Mouse (Mus musculus): ENCODE measurements around the gene Mpp5. TPM values are rescaled to one million over a fixed set of nuclear protein-coding genes. Genes with fewer than 3 reads are reported as not detected.

Gene Mpp5
- polyA plus RNA-seq, 1 experiment from 2014 or later: 15.9 TPM

DNA sequence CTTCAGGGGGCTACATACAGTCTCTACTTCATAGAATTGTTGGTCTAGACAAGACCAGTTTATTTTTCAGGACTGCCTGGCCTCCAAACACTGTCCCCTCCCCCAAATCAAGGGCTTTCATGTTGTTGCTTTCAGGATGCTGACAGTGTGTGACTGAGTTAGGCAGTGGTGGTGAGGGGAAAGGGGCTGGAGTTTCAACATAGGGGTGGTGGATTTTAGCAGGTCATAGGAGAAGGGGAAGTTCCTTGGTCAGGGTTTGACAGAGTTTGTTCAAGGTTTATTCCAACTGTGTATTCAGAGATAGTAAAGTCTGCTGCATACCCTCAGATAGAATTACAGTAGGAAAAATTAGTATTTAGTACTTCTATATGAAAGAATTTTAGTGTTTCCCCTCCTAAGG, 53.1 kb downstream of the Mpp5 start:
- Histone ChIP-seq H3K4me3 (ENCODE audit: low read length) (no peak overlapping the region), H3K27ac (ENCODE audit: low read depth, low read length) (no peak overlapping the region), H3K36me3 (ENCODE audit: control insufficient read depth, insufficient read depth, low read length) (no peaks in the 10 kb centered on the region), H3K27me3 (replicated peaks; ENCODE audit: control insufficient read depth, insufficient read depth, low read length) (no peaks in the 10 kb centered on the region), H3K9ac (ENCODE audit: low read depth, low read length) (no peak overlapping the region), H3K9me3 (ENCODE audit: control insufficient read depth, low read length) (no peaks in the 10 kb centered on the region), H3K4me2 (ENCODE audit: low read length) (no peak overlapping the region), H3K4me1 (ENCODE audit: control insufficient read depth, insufficient read depth, low read depth, low read length) (no peaks in the 10 kb centered on the region)
- no peak for ATAC-seq

DNA sequence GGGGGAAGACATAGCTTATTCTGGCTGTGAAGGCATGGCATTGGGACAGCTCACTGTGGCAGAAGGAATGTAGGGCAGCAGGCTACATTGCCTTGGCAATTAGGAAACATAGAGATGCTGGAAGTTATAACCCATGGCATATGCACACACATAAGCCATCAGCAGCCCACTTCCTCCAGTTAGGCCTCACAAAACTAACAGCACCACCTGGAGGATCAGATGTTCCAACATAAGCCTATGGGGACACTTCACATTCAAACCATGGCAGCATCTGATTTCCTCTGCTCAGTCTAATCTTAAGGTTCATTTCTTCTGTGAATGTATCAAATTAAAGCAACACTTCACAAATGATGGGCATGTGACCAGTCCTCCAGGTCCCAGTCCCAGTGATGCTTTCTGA, 65.7 kb downstream of the Mpp5 start:
- H3K4me2 ChIP-seq (ENCODE audit: low read length): no peak overlapping the region
- H3K4me1 ChIP-seq (ENCODE audit: control insufficient read depth, insufficient read depth, low read depth, low read length): no peaks in the 10 kb centered on the region
- H3K27ac ChIP-seq (ENCODE audit: low read depth, low read length): no peak overlapping the region
- no peaks in the 10 kb centered on the region for H3K36me3 ChIP-seq (ENCODE audit: control insufficient read depth, insufficient read depth, low read length)
- no peak overlapping the region for H3K4me3 ChIP-seq (ENCODE audit: low read length)
- no peak for ATAC-seq
- no peaks in the 10 kb centered on the region for H3K9me3 ChIP-seq (ENCODE audit: control insufficient read depth, low read length)
- H3K9ac ChIP-seq (ENCODE audit: low read depth, low read length): no peak overlapping the region
- H3K27me3 ChIP-seq (replicated peaks; ENCODE audit: control insufficient read depth, insufficient read depth, low read length): no peaks in the 10 kb centered on the region

DNA sequence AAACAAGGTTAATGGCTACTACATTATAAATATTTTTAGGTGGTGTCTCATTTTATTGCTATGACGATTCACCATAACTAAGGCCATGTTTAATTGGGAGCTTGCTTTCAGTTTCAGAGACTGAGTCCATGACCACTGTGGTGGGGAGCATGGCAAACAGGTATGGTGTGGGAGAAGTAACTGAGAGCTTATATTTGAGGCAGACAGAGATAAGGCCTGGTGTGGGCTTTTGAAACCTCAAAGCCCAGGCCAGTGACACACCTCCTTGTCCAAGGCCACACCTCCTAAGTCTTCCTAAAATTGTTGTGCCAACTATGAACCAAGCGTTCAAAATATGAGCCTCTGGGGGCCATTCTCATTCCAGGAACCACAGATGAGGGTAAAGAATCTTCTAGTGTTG, 85.8 kb downstream of the Mpp5 start:
- H3K4me2 ChIP-seq (ENCODE audit: low read length): no peak overlapping the region
- no peak for ATAC-seq
- WGBS: 96% methylated on average over 2 of the region's 2 CpGs
- no peak overlapping the region for H3K9ac ChIP-seq (ENCODE audit: low read depth, low read length)
- no peaks in the 10 kb centered on the region for H3K9me3 ChIP-seq (ENCODE audit: control insufficient read depth, low read length)
- H3K4me3 ChIP-seq (ENCODE audit: low read length): no peak overlapping the region
- no peaks in the 10 kb centered on the region for H3K4me1 ChIP-seq (ENCODE audit: control insufficient read depth, insufficient read depth, low read depth, low read length)
- H3K27me3 ChIP-seq (replicated peaks; ENCODE audit: control insufficient read depth, insufficient read depth, low read length): no peaks in the 10 kb centered on the region
- no peak overlapping the region for H3K27ac ChIP-seq (ENCODE audit: low read depth, low read length)
- H3K36me3 ChIP-seq (ENCODE audit: control insufficient read depth, insufficient read depth, low read length): peaks cover 5% of the 10 kb centered on the region

DNA sequence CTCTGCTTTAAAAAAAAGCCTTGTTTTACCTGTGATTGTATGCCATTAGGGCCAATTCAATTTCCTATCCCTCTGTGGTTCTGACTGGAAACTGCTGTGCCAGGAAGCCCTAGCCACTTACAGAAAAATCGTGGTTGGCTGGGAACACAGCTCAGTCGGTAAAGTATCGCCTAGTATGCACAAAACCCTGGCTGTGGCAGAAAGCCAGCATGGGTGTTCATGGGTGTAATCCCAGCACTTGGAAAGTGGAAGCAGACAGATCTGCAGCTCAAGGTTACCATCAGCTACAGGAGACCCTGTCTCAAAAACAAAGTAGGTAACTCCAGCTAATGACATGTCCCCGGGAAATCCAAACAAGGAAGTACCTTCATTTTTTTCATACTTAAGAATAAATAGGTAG, 91.2 kb downstream of the Mpp5 start:
- H3K4me3 ChIP-seq (ENCODE audit: low read length): no peak overlapping the region
- no peak for ATAC-seq
- no peak overlapping the region for H3K27ac ChIP-seq (ENCODE audit: low read depth, low read length)
- no peaks in the 10 kb centered on the region for H3K27me3 ChIP-seq (replicated peaks; ENCODE audit: control insufficient read depth, insufficient read depth, low read length)
- H3K9me3 ChIP-seq (ENCODE audit: control insufficient read depth, low read length): no peaks in the 10 kb centered on the region
- H3K4me2 ChIP-seq (ENCODE audit: low read length): no peak overlapping the region
- peaks cover 20% of the 10 kb centered on the region for H3K36me3 ChIP-seq (ENCODE audit: control insufficient read depth, insufficient read depth, low read length)
- no peaks in the 10 kb centered on the region for H3K4me1 ChIP-seq (ENCODE audit: control insufficient read depth, insufficient read depth, low read depth, low read length)
- no peak overlapping the region for H3K9ac ChIP-seq (ENCODE audit: low read depth, low read length)
- 81% methylated on average over 4 of the region's 4 CpGs for WGBS

DNA sequence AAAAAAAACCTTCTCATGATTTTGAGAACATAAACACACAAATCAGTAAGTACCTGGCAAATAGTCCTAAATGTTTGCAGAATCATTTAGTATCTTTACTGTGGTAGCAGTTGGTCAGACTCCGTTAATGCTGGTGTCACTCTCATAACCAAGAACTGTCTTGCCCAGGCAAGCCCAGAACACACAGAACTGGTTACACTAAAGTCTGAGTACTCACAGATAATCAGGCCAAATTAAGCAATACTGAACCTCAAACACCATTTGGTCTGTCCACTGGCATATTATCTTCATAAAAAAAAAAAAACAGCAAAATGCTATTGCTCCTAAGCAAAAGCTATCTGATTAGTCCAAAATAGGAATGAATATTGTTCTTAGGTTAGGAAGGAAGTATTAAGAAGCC, 93.7 kb downstream of the Mpp5 start:
- no peak overlapping the region for H3K27ac ChIP-seq (ENCODE audit: low read depth, low read length)
- no peaks in the 10 kb centered on the region for H3K27me3 ChIP-seq (replicated peaks; ENCODE audit: control insufficient read depth, insufficient read depth, low read length)
- H3K4me1 ChIP-seq (ENCODE audit: control insufficient read depth, insufficient read depth, low read depth, low read length): no peaks in the 10 kb centered on the region
- H3K4me2 ChIP-seq (ENCODE audit: low read length): no peak overlapping the region
- H3K9ac ChIP-seq (ENCODE audit: low read depth, low read length): no peak overlapping the region
- H3K4me3 ChIP-seq (ENCODE audit: low read length): no peak overlapping the region
- H3K36me3 ChIP-seq (ENCODE audit: control insufficient read depth, insufficient read depth, low read length): peaks cover 20% of the 10 kb centered on the region
- 92% methylated on average over 1 of the region's 1 CpGs for WGBS
- no peak for ATAC-seq
- H3K9me3 ChIP-seq (ENCODE audit: control insufficient read depth, low read length): no peaks in the 10 kb centered on the region

DNA sequence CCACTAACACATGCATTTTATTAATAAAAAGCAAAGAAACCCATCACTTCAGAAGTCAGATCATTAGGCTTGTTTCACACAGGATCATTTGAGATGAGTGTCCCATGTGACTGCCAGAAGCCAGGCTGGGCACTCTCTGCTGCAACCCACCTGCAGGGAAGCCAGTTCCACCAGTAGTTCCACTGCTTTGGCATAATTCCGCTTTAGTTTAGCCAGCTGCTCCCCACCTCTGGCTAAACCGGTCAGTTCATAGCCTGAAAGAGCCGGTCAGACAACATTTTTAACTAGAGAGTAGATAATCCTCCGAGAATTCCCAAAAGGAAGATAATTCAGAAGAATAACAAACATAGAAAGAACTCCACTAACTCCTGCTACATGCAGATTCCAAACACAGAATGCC, 99.5 kb downstream of the Mpp5 start:
- H3K4me3 ChIP-seq (ENCODE audit: low read length): no peak overlapping the region
- ATAC-seq: no peak
- no peaks in the 10 kb centered on the region for H3K9me3 ChIP-seq (ENCODE audit: control insufficient read depth, low read length)
- 93% methylated on average over 4 of the region's 4 CpGs for WGBS
- no peaks in the 10 kb centered on the region for H3K4me1 ChIP-seq (ENCODE audit: control insufficient read depth, insufficient read depth, low read depth, low read length)
- no peak overlapping the region for H3K9ac ChIP-seq (ENCODE audit: low read depth, low read length)
- no peak overlapping the region for H3K4me2 ChIP-seq (ENCODE audit: low read length)
- no peaks in the 10 kb centered on the region for H3K27me3 ChIP-seq (replicated peaks; ENCODE audit: control insufficient read depth, insufficient read depth, low read length)
- H3K27ac ChIP-seq (ENCODE audit: low read depth, low read length): no peak overlapping the region
- peaks cover 27% of the 10 kb centered on the region for H3K36me3 ChIP-seq (ENCODE audit: control insufficient read depth, insufficient read depth, low read length)

DNA sequence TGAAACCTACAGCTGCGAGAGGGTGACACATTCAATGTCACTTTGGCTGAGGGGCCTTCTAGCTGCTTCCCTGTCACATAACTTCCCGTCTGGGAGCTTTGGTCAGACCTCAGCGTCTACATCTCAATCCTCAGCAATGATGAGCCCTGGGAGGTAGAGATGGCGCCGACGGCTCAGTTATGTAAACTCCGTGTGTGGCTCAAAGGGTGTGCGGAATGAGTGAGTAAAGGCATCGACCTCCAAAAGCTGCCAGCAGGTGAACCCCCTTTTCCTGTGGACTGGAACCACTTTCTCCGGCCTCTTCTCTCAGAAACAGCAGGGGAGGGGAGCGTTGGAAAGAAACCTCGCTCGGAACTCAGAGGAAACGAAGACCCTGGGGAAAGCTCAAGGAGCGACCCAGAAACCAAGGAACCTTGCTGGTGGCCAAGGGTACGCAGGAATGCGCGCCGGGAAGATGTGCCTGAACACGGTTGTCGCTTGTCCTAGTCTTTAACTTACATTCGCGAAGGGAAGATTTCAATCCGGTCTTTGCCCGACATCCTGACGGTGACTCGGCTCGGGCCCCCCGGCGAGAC, 112.3 kb downstream of the Mpp5 start:
- no peaks in the 10 kb centered on the region for H3K36me3 ChIP-seq (ENCODE audit: control insufficient read depth, insufficient read depth, low read length)
- H3K4me1 ChIP-seq (ENCODE audit: control insufficient read depth, insufficient read depth, low read depth, low read length): peaks cover 17% of the 10 kb centered on the region
- no peaks in the 10 kb centered on the region for H3K9me3 ChIP-seq (ENCODE audit: control insufficient read depth, low read length)
- peak overlapping the region; percentile 85 for H3K4me2 ChIP-seq (ENCODE audit: low read length)
- peak; percentile 50; the same call in 1 of the 2 replicates for ATAC-seq
- H3K9ac ChIP-seq (ENCODE audit: low read depth, low read length): peak overlapping the region; percentile 73
- under 1% methylated on average over 30 of the region's 30 CpGs for WGBS
- peak overlapping the region; percentile 72 for H3K27ac ChIP-seq (ENCODE audit: low read depth, low read length)
- H3K4me3 ChIP-seq (ENCODE audit: low read length): peak overlapping the region; percentile 91
- no peaks in the 10 kb centered on the region for H3K27me3 ChIP-seq (replicated peaks; ENCODE audit: control insufficient read depth, insufficient read depth, low read length)

DNA sequence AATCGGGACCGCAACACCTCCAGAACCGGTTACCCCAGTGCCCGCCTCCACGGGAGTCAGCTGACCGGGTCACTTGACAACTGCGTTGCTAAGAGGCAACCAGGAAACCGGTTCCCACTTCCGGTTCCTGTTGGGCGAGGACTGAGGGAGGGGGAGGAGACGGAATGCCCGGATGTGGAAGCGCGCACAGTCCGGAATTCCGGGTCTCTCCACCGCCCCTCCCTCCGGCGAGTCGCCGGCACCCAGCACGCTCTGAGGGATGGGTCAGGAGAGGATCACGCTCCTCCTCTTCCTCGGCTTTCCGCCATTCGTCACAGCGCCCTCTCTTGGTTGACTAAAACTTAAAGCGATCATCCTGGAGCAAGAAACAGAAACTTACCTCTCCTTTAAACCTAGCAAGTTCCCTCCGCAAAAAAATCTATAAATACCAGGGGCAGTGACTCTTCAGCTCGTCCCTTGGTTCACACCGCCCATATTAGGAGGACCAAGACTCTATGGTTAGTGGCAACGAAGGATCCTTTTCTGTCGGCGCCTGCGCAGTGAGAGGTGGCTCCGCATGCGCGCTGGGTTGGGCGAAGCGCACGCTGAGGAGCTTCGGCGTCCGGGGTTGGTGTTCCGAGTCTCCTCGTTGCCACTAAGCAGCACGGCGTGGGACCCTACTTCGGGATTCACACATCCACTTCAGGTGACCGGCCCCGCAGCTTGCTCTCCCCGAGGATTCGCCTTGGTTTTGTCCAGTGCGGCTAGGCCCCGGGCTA, 113.0 kb downstream of the Mpp5 start, which contains the start of the genes Atp6v1d and Eif2s1:
Atp6v1d (minus strand) TSS at position 143 of the 758 bp plus-strand sequence.
Eif2s1 (plus strand) TSS at position 324 of the 758 bp plus-strand sequence.
- WGBS: under 1% methylated on average over 55 of the region's 55 CpGs
- ATAC-seq: peak; percentile 100

DNA sequence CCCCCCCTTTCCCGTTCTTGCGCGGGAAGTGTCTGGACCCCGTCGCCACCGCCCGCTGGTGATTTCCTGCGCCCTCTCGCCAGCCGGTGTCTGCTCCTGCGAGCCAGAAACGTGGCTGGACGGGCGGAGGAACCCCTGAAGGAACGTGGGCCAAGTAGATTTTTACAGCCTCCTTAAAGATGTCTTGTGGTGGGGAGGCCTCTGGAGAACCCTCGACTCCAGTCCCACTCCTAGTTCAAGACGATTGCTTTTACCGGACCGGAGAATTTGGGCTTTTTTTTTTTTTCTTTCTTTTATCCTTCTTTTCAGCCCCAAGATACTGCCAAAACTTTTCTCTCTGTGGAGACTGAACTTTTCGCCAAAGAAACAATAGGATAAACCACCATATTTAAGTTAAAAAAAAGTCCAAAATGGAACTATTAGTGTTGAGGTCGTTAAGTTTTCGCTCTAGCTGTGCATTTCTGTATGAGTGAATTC, 113.6 kb downstream of the Mpp5 start:
- peak overlapping the region; percentile 89 for H3K27ac ChIP-seq (ENCODE audit: low read depth, low read length)
- ATAC-seq: no peak
- peak overlapping the region; percentile 91 for H3K4me3 ChIP-seq (ENCODE audit: low read length)
- peak overlapping the region; percentile 65 for H3K4me2 ChIP-seq (ENCODE audit: low read length)
- peak overlapping the region; percentile 83 for H3K9ac ChIP-seq (ENCODE audit: low read depth, low read length)
- H3K36me3 ChIP-seq (ENCODE audit: control insufficient read depth, insufficient read depth, low read length): no peaks in the 10 kb centered on the region
- WGBS: under 1% methylated on average over 22 of the region's 22 CpGs
- H3K4me1 ChIP-seq (ENCODE audit: control insufficient read depth, insufficient read depth, low read depth, low read length): peaks cover 17% of the 10 kb centered on the region
- H3K27me3 ChIP-seq (replicated peaks; ENCODE audit: control insufficient read depth, insufficient read depth, low read length): no peaks in the 10 kb centered on the region
- H3K9me3 ChIP-seq (ENCODE audit: control insufficient read depth, low read length): no peaks in the 10 kb centered on the region

More for the DNA sequence above, 113.0 kb downstream of the Mpp5 start, which contains the start of the genes Atp6v1d and Eif2s1:
- H3K4me1 ChIP-seq (ENCODE audit: control insufficient read depth, insufficient read depth, low read depth, low read length): peaks cover 17% of the 10 kb centered on the region
- H3K9ac ChIP-seq (ENCODE audit: low read depth, low read length): peak within 1 kb of the TSS; percentile 83
- H3K4me2 ChIP-seq (ENCODE audit: low read length): peak within 1 kb of the TSS; percentile 85
- H3K9me3 ChIP-seq (ENCODE audit: control insufficient read depth, low read length): no peaks in the 10 kb centered on the region
- peak within 1 kb of the TSS; percentile 91 for H3K4me3 ChIP-seq (ENCODE audit: low read length)
- peak within 1 kb of the TSS; percentile 89 for H3K27ac ChIP-seq (ENCODE audit: low read depth, low read length)
- H3K36me3 ChIP-seq (ENCODE audit: control insufficient read depth, insufficient read depth, low read length): no peaks in the 10 kb centered on the region
- H3K27me3 ChIP-seq (replicated peaks; ENCODE audit: control insufficient read depth, insufficient read depth, low read length): no peaks in the 10 kb centered on the region

All from hindbrain, embryonic 16.5 days (tissue).